8 mouse cellular contexts compared by ENCODE assay signal in genomic region chr19:46507806-46508205, GRCm38 (mm10). TPM values are rescaled to one million over a fixed set of nuclear protein-coding genes. Genes with fewer than 3 reads are reported as not detected.
A peak's percentile ranks its signal among the peaks of the same experiment; 100 is the strongest.
DNase-seq lines count a peak whose midpoint lies in the region; ATAC-seq and TF ChIP-seq lines count a peak whose summit lies in the region.

No protein-coding gene starts in this region.

- TF ChIP-seq CTCF in kidney, postnatal 0 days (IDR thresholded peaks at IDR 0.05; ENCODE audit: low read depth), result no peak

- H3K36me3 ChIP-seq in liver, embryonic 11.5 days (ENCODE audit: control insufficient read depth, insufficient read depth, low read length), result peaks cover 46% of the 10 kb centered on the region
- peaks cover 15% of the 10 kb centered on the region for H3K36me3 ChIP-seq in forebrain, embryonic 15.5 days
- peaks cover 38% of the 10 kb centered on the region for H3K36me3 ChIP-seq in kidney, postnatal 0 days (ENCODE audit: insufficient read depth, low read length)
- peaks cover 70% of the 10 kb centered on the region for H3K36me3 ChIP-seq in neural tube, embryonic 13.5 days

- H3K27ac ChIP-seq in liver, embryonic 11.5 days (ENCODE audit: low read depth, low read length), result peak overlapping the region; percentile 26
- H3K27ac ChIP-seq in forebrain, embryonic 15.5 days (replicated peaks), result peak overlapping the region; percentile 83
- H3K27ac ChIP-seq in kidney, postnatal 0 days, result peak overlapping the region; percentile 84
- peak overlapping the region; percentile 90 for H3K27ac ChIP-seq in neural tube, embryonic 13.5 days (replicated peaks)

- no peak overlapping the region for H3K4me2 ChIP-seq in liver, embryonic 11.5 days
- peak overlapping the region; percentile 96 for H3K4me2 ChIP-seq in forebrain, embryonic 15.5 days (replicated peaks)
- H3K4me2 ChIP-seq in kidney, postnatal 0 days (ENCODE audit: low read length), result peak overlapping the region; percentile 91
- H3K4me2 ChIP-seq in neural tube, embryonic 13.5 days, result peak overlapping the region; percentile 99

- no peaks in the 10 kb centered on the region for H3K9me3 ChIP-seq in liver, embryonic 11.5 days (ENCODE audit: control insufficient read depth, low read length)
- no peaks in the 10 kb centered on the region for H3K9me3 ChIP-seq in forebrain, embryonic 15.5 days
- no peaks in the 10 kb centered on the region for H3K9me3 ChIP-seq in kidney, postnatal 0 days (replicated peaks; ENCODE audit: low read length)
- H3K9me3 ChIP-seq in neural tube, embryonic 13.5 days, result no peaks in the 10 kb centered on the region

- H3K27me3 ChIP-seq in liver, embryonic 11.5 days (replicated peaks; ENCODE audit: control insufficient read depth, insufficient read depth, low read length), result no peaks in the 10 kb centered on the region
- H3K27me3 ChIP-seq in forebrain, embryonic 15.5 days, result no peaks in the 10 kb centered on the region
- H3K27me3 ChIP-seq in kidney, postnatal 0 days (ENCODE audit: insufficient read depth, low read length), result no peaks in the 10 kb centered on the region
- no peaks in the 10 kb centered on the region for H3K27me3 ChIP-seq in neural tube, embryonic 13.5 days

- peaks cover 69% of the 10 kb centered on the region for H3K4me1 ChIP-seq in liver, embryonic 11.5 days (replicated peaks; ENCODE audit: control insufficient read depth, insufficient read depth, low read length)
- H3K4me1 ChIP-seq in forebrain, embryonic 15.5 days, result peaks cover 73% of the 10 kb centered on the region
- H3K4me1 ChIP-seq in kidney, postnatal 0 days (replicated peaks; ENCODE audit: insufficient read depth, low read length), result peaks cover 59% of the 10 kb centered on the region
- peaks cover 74% of the 10 kb centered on the region for H3K4me1 ChIP-seq in neural tube, embryonic 13.5 days (replicated peaks)

- no peak overlapping the region for H3K4me3 ChIP-seq in liver, embryonic 11.5 days (ENCODE audit: low read depth, low read length)
- peak overlapping the region; percentile 87; the same call in 1 of the 2 replicates for H3K4me3 ChIP-seq in forebrain, embryonic 15.5 days
- no peak overlapping the region for H3K4me3 ChIP-seq in kidney, postnatal 0 days (replicated peaks; ENCODE audit: low read depth, low read length)
- H3K4me3 ChIP-seq in neural tube, embryonic 13.5 days, result peak overlapping the region; percentile 96

- no peak overlapping the region for H3K9ac ChIP-seq in liver, embryonic 11.5 days (ENCODE audit: low read depth, low read length)
- H3K9ac ChIP-seq in forebrain, embryonic 15.5 days (replicated peaks), result 0 out of 2 replicates have a peak overlapping the region, but pooled peaks have one; percentile 22
- peak overlapping the region; percentile 99 for H3K9ac ChIP-seq in kidney, postnatal 0 days (ENCODE audit: low read depth, low read length)
- peak overlapping the region; percentile 100 for H3K9ac ChIP-seq in neural tube, embryonic 13.5 days

- 82% methylated on average over 1 of the region's 1 CpGs for WGBS in liver, embryonic 11.5 days
- 65% methylated on average over 1 of the region's 1 CpGs for WGBS in forebrain, embryonic 15.5 days
- WGBS in kidney, postnatal 0 days, result 17% methylated on average over 1 of the region's 1 CpGs
- 67% methylated on average over 1 of the region's 1 CpGs for WGBS in neural tube, embryonic 13.5 days

- ATAC-seq in liver, embryonic 11.5 days (replicated peaks; ENCODE audit: low FRiP score), result no peak
- ATAC-seq in forebrain, embryonic 15.5 days (replicated peaks), result no peak
- ATAC-seq in kidney, postnatal 0 days (replicated peaks; ENCODE audit: low FRiP score, low read depth), result peak; percentile 48; the same call in 1 of the 2 replicates
- ATAC-seq in neural tube, embryonic 13.5 days (ENCODE audit: low read depth), result no peak
- no peak for ATAC-seq in cerebellum, adult (ENCODE audit: insufficient number of reproducible peaks, low FRiP score, low TSS enrichment)

- DNase-seq in liver, embryonic 11.5 days (ENCODE audit: low spot score), result no peak
- no peak for DNase-seq in liver
- DNase-seq in kidney, postnatal 0 days (ENCODE audit: low spot score), result peak; percentile 41
- DNase-seq in urinary bladder, postnatal 4 days (ENCODE audit: low spot score in 2 of 2), result no peak
- no peak for DNase-seq in heart, postnatal 4 days

RNA-seq across cellular contexts. Expression of gene Trim8, which starts 6.3 kb away (rescaled TPM):
- polyA plus RNA-seq in liver, embryonic 11.5 days (2014; fragmentation: Nextera tagmentation; extraction: Ambion mirVana), result 22.9 and 24.1 TPM in 2 replicates
- 28.0 and 29.4 TPM in 2 replicates for polyA plus RNA-seq in forebrain, embryonic 15.5 days (2015; fragmentation: Nextera tagmentation; extraction: Ambion mirVana)
- polyA plus RNA-seq in kidney, postnatal 0 days (2015; fragmentation: Nextera tagmentation; extraction: Ambion mirVana), result 27.8 and 30.5 TPM in 2 replicates
- 26.5 and 30.4 TPM in 2 replicates for polyA plus RNA-seq in neural tube, embryonic 13.5 days (2015; fragmentation: Nextera tagmentation; extraction: Ambion mirVana)
- total RNA-seq in heart, postnatal 4 days (2021), result 10 to 100 TPM; 50.1 to 53.8 TPM

Comparison
In these comparisons a context has a peak if more than half of its experiments do, and no peak if none do; other contexts are left out.
1. H3K27ac ChIP-seq: peak in every context shown above with its lines; median percentile 90 in neural tube, embryonic 13.5 days; 84 in kidney, postnatal 0 days; 83 in forebrain, embryonic 15.5 days; 26 in liver, embryonic 11.5 days.
2. H3K4me3 ChIP-seq: peak in forebrain, embryonic 15.5 days (single experiment) and neural tube, embryonic 13.5 days (single experiment); none in liver, embryonic 11.5 days (single experiment) and kidney, postnatal 0 days (single experiment).